Mouse (Mus musculus) layer of hippocampus, adult 9-10 months (tissue): ENCODE data around the gene D130043K22Rik.

Experiments
- DNase-seq: peaks from one replicate; pipeline ENCODE4 v3.0.0; 2022; ENCODE audit warnings: low spot score

Gene D130043K22Rik

DNA sequence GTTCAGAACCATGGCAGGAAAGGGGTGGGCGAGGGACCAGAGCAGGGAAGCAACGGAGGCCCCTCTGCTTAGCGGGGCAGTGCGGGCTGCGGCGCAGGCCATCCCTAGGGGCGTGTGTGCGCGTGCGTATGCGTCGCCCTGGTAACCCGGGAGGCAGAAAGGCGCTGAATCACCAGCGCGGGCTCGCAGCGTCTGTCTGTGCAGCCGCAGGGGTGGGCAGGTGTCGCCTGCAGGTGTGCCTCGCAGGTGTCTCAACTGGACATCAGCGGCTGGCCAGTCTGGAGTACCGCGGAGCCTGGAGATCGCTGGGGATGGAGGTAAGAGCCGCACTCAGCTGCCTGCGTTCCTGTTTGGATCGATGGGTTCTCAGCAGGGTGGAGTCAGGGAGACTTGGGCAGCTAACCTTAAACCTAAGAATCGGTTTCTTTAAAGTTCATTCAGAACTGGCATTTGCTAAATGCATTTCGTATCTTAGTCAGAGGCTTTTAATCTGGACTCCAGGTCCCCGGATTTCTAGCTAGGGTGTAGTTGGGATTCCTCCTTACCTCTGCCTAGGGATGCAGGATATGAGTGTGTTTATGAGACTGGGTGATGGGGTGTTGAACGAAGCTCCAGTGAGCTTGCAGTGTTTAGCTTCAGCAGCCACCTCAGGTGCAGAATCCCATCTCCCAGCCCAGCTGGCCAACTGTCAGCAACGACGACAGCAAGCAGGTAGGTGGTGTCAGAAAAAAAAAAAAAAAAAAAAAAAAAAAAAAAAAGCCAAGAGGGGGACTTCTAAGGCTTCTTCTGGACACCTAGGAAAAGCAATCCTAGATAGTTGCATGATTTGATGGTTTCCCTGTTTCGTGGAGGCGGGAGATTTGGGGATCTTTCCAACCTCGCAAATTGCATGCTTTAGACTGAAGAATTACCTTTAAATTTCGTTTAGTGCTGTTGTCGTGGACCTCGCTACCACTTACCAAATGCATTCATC is at the start of gene D130043K22Rik:
Gene D130043K22Rik (plus strand): TSS at position 153 of the 973 bp plus-strand sequence.
- no peak for DNase-seq

DNA sequence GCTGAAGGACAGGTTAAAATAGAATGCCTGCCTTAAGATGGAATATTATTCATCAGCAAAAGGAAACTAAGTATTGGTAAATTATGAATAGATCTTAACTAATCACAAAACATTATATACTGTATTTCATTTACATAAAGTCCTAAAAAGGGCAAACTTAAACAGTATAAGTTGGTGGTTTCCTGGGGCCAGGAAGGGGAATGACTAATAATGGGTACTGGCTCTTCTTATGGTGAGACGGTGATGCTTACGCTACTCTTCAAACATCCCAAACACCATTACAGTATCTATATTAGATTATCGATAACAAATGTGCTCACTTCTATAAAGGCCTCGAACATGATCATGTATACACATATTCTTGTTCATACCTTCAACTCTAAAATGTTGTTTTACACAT is 46.2 kb upstream of the D130043K22Rik start:
- no peak for DNase-seq

- no peak for DNase-seq
Observed at GRCm38 (mm10) chr13:24799378-24799777, 45.6 kb upstream of the D130043K22Rik start.

DNA sequence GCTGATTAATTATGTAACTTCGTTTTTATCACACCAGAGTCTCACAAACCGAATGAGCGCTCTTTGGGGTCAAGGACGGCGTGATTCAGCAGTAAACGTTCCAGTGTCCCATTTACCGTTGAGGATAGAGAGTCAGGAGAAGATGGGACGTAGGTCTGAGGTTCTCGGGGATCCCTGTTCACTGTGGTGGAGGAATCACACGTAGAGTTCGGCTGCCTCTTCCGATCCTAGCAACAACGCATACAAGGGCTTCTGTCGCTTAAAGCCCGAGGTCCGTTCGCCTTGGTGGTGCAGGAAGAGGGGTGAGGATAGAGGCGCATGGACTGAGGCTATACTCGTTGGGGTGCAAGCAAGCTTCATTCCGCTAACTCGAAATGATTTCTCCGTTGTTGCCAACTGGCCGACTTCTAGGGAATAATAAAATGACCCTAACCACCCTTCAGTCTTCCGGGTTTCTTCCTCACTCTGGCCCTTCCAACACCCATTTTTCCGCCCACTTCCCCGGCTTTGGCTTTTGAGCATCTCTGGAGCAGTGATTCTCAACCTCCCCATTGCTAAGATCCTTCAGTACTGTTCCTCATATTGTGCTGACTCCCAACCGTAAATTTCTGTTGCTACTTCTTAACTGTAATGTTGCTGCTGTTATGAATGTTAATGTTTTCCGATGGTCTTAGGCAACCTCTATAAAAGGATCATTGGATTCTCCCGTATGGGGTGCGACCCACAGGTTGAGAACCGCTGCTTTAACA is 44.8 kb upstream of the D130043K22Rik start:
- DNase-seq = no peak

DNA sequence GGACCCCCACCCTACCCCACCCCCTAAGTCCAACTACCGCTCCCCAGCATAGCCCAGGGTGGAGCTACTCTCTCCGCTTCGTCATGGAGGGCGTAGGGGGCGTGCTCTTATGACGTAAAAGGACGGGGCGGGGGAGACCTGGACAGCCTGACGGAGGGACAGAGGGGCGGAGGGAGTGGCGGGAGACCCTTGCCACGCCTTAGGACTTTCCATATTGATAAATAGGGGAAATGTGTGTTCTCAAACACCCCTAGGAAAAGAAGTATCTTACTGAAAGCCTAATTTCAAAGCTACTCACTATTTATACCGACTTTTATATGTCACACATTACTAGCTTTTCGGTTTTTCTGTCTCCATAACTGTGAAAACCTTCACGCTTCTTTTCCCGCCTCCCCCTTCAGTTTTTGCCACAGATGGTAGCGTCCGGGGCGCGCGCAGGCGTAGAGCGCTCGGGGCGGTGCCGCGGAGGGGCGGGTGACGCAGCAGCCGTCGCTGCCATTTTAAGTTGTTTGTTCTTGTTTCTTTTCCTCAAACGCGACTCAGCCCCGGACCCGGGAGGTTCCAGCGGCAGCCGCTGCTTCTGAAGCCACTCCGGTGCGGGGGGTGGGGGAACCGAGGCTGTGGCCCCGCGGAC is 44.1 kb upstream of the D130043K22Rik start:
- DNase-seq = peak; percentile 92

DNA sequence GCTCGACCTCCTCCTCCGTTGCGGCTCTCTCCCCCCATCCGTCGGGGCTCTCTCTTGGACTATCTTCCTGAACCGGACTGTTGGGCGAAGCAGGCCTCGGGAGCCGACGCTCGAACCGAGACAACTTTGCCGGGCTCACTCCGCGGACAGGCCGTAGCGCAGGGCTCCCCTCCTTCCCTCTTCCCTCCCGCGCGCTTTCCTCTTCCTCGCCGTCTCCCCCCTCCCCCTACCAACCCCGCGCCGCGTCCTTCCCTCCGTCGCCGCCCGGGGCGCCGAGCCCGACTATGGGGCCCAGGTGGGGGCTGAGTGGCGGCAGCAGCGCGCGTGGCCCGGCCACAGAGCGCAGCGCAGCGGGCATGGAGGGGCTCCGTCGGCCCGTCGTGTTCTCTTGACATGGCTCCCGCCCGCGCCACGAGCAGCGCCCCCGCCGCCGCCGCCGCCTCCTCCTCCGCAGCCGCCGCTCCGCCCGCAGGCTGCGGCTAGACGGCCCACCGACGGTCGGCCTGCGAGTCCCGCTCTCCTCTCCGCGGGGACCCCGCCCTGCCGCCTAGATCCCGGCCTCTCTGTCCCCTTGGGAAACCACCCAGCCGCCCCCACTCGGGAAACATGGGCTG is 43.5 kb upstream of the D130043K22Rik start, which contains the start of gene BC005537:
Gene BC005537 (plus strand): TSS at position 350 of the 614 bp plus-strand sequence.
- DNase-seq = no peak

DNA sequence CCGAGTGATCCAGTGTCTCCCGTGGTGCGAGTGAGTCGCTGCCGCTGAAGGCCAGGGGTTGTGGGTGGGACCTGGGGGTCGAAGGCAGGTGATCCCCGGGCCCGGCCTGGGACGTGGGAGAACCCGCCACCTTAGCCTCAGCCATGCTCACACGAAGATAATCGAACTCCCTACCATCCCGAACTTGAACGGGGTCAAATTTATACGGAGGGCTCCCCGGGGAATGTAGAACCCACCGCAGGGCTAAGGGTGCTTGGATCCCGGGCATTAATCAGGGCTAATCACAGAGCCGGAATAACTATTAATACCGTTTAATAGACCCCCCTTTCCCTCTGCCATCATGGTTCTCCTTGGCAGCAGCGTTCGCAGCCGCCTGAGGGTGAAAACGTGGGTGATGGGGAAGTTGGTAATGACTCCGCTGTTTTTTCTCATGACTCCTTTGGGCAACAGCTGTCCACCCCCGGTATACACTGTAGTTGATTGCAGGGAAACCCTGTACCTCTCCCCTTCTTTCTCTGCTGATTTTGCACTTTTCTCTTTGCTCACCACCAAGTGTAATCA is 42.7 kb upstream of the D130043K22Rik start:
- no peak for DNase-seq

GRCm38 (mm10) chr13:24803196-24803595 is 41.7 kb upstream of the D130043K22Rik start:
- no peak for DNase-seq

GRCm38 (mm10) chr13:24806079-24806478 is 38.9 kb upstream of the D130043K22Rik start:
- DNase-seq = no peak

GRCm38 (mm10) chr13:24812521-24812920 is 32.4 kb upstream of the D130043K22Rik start:
- no peak for DNase-seq

- no peak for DNase-seq
Observed at GRCm38 (mm10) chr13:24814616-24815015, 30.3 kb upstream of the D130043K22Rik start.

DNA sequence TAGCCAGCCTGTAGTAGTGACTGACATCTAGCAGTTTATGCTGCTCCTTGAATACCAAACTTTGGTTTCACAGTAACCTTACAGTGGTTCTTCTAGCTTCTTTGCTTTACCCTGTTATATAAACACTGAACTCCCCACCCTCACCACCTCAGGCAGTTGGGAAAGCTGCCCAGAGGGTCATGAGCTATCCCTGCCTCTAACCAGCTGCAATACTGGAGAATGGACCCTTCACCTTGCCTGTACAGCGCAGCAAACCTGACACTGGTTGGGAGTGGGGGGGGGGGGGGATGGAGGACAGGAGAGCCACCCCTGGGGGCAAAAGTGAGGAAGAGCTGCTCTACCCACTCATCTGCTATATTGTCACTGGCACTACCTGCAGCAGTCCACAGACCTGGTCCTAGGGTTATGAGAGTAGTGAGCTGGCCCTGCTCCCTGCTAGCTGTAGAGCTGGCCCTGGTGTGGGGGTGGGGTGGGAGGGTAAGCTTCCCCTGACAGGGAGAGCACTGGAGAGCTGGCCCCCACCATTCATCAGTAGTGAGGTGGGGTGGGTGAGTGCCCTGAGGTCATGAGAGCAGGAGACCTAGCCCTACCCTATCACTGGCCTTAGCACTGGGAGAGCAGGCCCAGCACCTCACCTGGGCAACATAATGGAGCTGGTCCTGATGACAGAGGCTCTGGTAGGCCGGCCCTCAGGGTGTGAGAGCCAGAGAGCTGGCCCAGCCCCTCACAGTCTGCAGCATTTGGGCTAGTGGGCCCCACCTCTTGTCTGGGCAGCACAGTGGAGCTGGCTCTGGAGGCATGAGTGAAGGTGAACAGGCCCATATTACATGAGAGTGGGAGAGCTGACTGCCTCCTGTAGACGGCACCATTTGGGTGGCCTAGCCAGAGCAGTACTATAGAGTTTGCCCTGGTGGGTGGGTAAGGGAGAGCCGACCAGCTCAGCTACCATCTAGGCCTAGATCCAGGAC is 28.5 kb upstream of the D130043K22Rik start:
- DNase-seq = no peak

GRCm38 (mm10) chr13:24819931-24820330 is 25.0 kb upstream of the D130043K22Rik start:
- no peak for DNase-seq

GRCm38 (mm10) chr13:24822663-24823343 is 22.1 kb upstream of the D130043K22Rik start:
- DNase-seq = no peak

GRCm38 (mm10) chr13:24824647-24825046 is 20.3 kb upstream of the D130043K22Rik start:
- DNase-seq = no peak

- DNase-seq = no peak
Observed at GRCm38 (mm10) chr13:24825587-24825986, 19.3 kb upstream of the D130043K22Rik start.

GRCm38 (mm10) chr13:24826116-24826515 is 18.8 kb upstream of the D130043K22Rik start:
- DNase-seq = no peak

GRCm38 (mm10) chr13:24830756-24831352 is 14.1 kb upstream of the D130043K22Rik start:
- DNase-seq = no peak
